Mouse (Mus musculus): ENCODE results near the gene Bok. TPM values are rescaled to one million over a fixed set of nuclear protein-coding genes. Genes with fewer than 3 reads are reported as not detected.
"Not testable (repeated sequence)": the region's sequence is repeated elsewhere in the genome, so short reads cannot be mapped to it uniquely, and the experiment has no call there.

Bok gene
- polyA plus RNA-seq, 1 experiment from 2014 or later: 68.1 TPM

- H3K9ac ChIP-seq (ENCODE audit: low read length); H3K4me1 ChIP-seq (replicated peaks; ENCODE audit: control insufficient read depth, insufficient read depth, low read length); H3K27ac ChIP-seq (ENCODE audit: low read length); H3K36me3 ChIP-seq (ENCODE audit: control insufficient read depth, insufficient read depth, low read length); H3K4me3 ChIP-seq (ENCODE audit: low read length); ATAC-seq (ENCODE audit: low read depth); H3K27me3 ChIP-seq (ENCODE audit: control insufficient read depth, insufficient read depth, low read depth, low read length); H3K4me2 ChIP-seq (ENCODE audit: low read depth, low read length); H3K9me3 ChIP-seq (ENCODE audit: control insufficient read depth, low read length): not testable (repeated sequence)
Observed at GRCm38 (mm10) chr1:93658559-93658958, 26.9 kb upstream of the Bok start, which contains the start of gene Stk25. Gene Stk25, minus strand, starts transcription at chr1:93658659.

- Histone ChIP-seq H3K4me2 (ENCODE audit: low read depth, low read length) (peak overlapping the region; percentile 84; the same call in 1 of the 2 replicates), H3K9ac (ENCODE audit: low read length) (peak overlapping the region; percentile 70; the same call in 1 of the 2 replicates)
Observed at GRCm38 (mm10) chr1:93667760-93668400, 17.6 kb upstream of the Bok start.

GRCm38 (mm10) chr1:93668791-93669548 lies 16.5 kb upstream of the Bok start:
- H3K4me3 ChIP-seq (ENCODE audit: low read length): peak overlapping the region; percentile 46
- 5% methylated on average over 17 of the region's 17 CpGs for WGBS
- no peaks in the 10 kb centered on the region for H3K9me3 ChIP-seq (ENCODE audit: control insufficient read depth, low read length)
- H3K27ac ChIP-seq (ENCODE audit: low read length): peak overlapping the region; percentile 77
- peak; percentile 93 for ATAC-seq (ENCODE audit: low read depth)
- H3K4me1 ChIP-seq (replicated peaks; ENCODE audit: control insufficient read depth, insufficient read depth, low read length): peaks cover 12% of the 10 kb centered on the region
- H3K36me3 ChIP-seq (ENCODE audit: control insufficient read depth, insufficient read depth, low read length): no peaks in the 10 kb centered on the region
- H3K4me2 ChIP-seq (ENCODE audit: low read depth, low read length): peak overlapping the region; percentile 84
- no peaks in the 10 kb centered on the region for H3K27me3 ChIP-seq (ENCODE audit: control insufficient read depth, insufficient read depth, low read depth, low read length)
- peak overlapping the region; percentile 70 for H3K9ac ChIP-seq (ENCODE audit: low read length)

More at GRCm38 (mm10) chr1:93667760-93668400, 17.6 kb upstream of the Bok start:
- ATAC-seq (ENCODE audit: low read depth): peak; percentile 37; the same call in 1 of the 2 replicates
- Histone ChIP-seq H3K4me1 (replicated peaks; ENCODE audit: control insufficient read depth, insufficient read depth, low read length) (peaks cover 12% of the 10 kb centered on the region), H3K27me3 (ENCODE audit: control insufficient read depth, insufficient read depth, low read depth, low read length) (no peaks in the 10 kb centered on the region), H3K9me3 (ENCODE audit: control insufficient read depth, low read length) (no peaks in the 10 kb centered on the region), H3K36me3 (ENCODE audit: control insufficient read depth, insufficient read depth, low read length) (no peaks in the 10 kb centered on the region), H3K4me3 (ENCODE audit: low read length) (no peak overlapping the region), H3K27ac (ENCODE audit: low read length) (peak overlapping the region; percentile 77)
- 21% methylated on average over 13 of the region's 13 CpGs for WGBS

- Histone ChIP-seq H3K9ac (ENCODE audit: low read length) (no peak overlapping the region), H3K4me3 (ENCODE audit: low read length) (no peak overlapping the region), H3K9me3 (ENCODE audit: control insufficient read depth, low read length) (no peaks in the 10 kb centered on the region), H3K4me2 (ENCODE audit: low read depth, low read length) (no peak overlapping the region), H3K36me3 (ENCODE audit: control insufficient read depth, insufficient read depth, low read length) (no peaks in the 10 kb centered on the region), H3K27ac (ENCODE audit: low read length) (no peak overlapping the region), H3K4me1 (replicated peaks; ENCODE audit: control insufficient read depth, insufficient read depth, low read length) (peaks cover 12% of the 10 kb centered on the region), H3K27me3 (ENCODE audit: control insufficient read depth, insufficient read depth, low read depth, low read length) (no peaks in the 10 kb centered on the region)
- no peak for ATAC-seq (ENCODE audit: low read depth)
Observed at GRCm38 (mm10) chr1:93669941-93670340, 15.5 kb upstream of the Bok start.

GRCm38 (mm10) chr1:93672682-93673081 lies 12.8 kb upstream of the Bok start:
- Histone ChIP-seq H3K4me2 (ENCODE audit: low read depth, low read length) (no peak overlapping the region), H3K4me1 (replicated peaks; ENCODE audit: control insufficient read depth, insufficient read depth, low read length) (peaks cover 12% of the 10 kb centered on the region), H3K27ac (ENCODE audit: low read length) (no peak overlapping the region), H3K4me3 (ENCODE audit: low read length) (no peak overlapping the region), H3K36me3 (ENCODE audit: control insufficient read depth, insufficient read depth, low read length) (no peaks in the 10 kb centered on the region), H3K27me3 (ENCODE audit: control insufficient read depth, insufficient read depth, low read depth, low read length) (no peaks in the 10 kb centered on the region), H3K9ac (ENCODE audit: low read length) (no peak overlapping the region), H3K9me3 (ENCODE audit: control insufficient read depth, low read length) (no peaks in the 10 kb centered on the region)
- 82% methylated on average over 5 of the region's 5 CpGs for WGBS
- ATAC-seq (ENCODE audit: low read depth): no peak

- 33% methylated on average over 2 of the region's 2 CpGs for WGBS
- H3K27ac ChIP-seq (ENCODE audit: low read length): no peak overlapping the region
- peak; percentile 41; the same call in 1 of the 2 replicates for ATAC-seq (ENCODE audit: low read depth)
- H3K4me2 ChIP-seq (ENCODE audit: low read depth, low read length): no peak overlapping the region
- H3K27me3 ChIP-seq (ENCODE audit: control insufficient read depth, insufficient read depth, low read depth, low read length): no peaks in the 10 kb centered on the region
- H3K4me3 ChIP-seq (ENCODE audit: low read length): no peak overlapping the region
- H3K9me3 ChIP-seq (ENCODE audit: control insufficient read depth, low read length): peaks cover 2% of the 10 kb centered on the region; the same call in 1 of the 2 replicates
- peaks cover 3% of the 10 kb centered on the region; the same call in 1 of the 2 replicates for H3K4me1 ChIP-seq (replicated peaks; ENCODE audit: control insufficient read depth, insufficient read depth, low read length)
- no peaks in the 10 kb centered on the region for H3K36me3 ChIP-seq (ENCODE audit: control insufficient read depth, insufficient read depth, low read length)
- H3K9ac ChIP-seq (ENCODE audit: low read length): no peak overlapping the region
Observed at GRCm38 (mm10) chr1:93678386-93678785, 7.1 kb upstream of the Bok start.

GRCm38 (mm10) chr1:93679889-93680568 lies 5.4 kb upstream of the Bok start:
- peaks cover 3% of the 10 kb centered on the region for H3K4me1 ChIP-seq (replicated peaks; ENCODE audit: control insufficient read depth, insufficient read depth, low read length)
- 28% methylated on average over 7 of the region's 7 CpGs for WGBS
- ATAC-seq (ENCODE audit: low read depth): peak; percentile 80
- no peak overlapping the region for H3K4me2 ChIP-seq (ENCODE audit: low read depth, low read length)
- peak overlapping the region; percentile 59 for H3K27ac ChIP-seq (ENCODE audit: low read length)
- H3K9ac ChIP-seq (ENCODE audit: low read length): no peak overlapping the region
- H3K9me3 ChIP-seq (ENCODE audit: control insufficient read depth, low read length): peaks cover 2% of the 10 kb centered on the region; the same call in 1 of the 2 replicates
- no peaks in the 10 kb centered on the region for H3K27me3 ChIP-seq (ENCODE audit: control insufficient read depth, insufficient read depth, low read depth, low read length)
- H3K4me3 ChIP-seq (ENCODE audit: low read length): no peak overlapping the region
- H3K36me3 ChIP-seq (ENCODE audit: control insufficient read depth, insufficient read depth, low read length): no peaks in the 10 kb centered on the region

- H3K9ac ChIP-seq (ENCODE audit: low read length): peak overlapping the region; percentile 82
- H3K36me3 ChIP-seq (ENCODE audit: control insufficient read depth, insufficient read depth, low read length): peaks cover under 1% of the 10 kb centered on the region; the same call in 1 of the 2 replicates
- peak overlapping the region; percentile 79 for H3K4me2 ChIP-seq (ENCODE audit: low read depth, low read length)
- 2% methylated on average over 51 of the region's 51 CpGs for WGBS
- H3K4me3 ChIP-seq (ENCODE audit: low read length): peak overlapping the region; percentile 57
- H3K27ac ChIP-seq (ENCODE audit: low read length): peak overlapping the region; percentile 83
- peaks cover 7% of the 10 kb centered on the region for H3K4me1 ChIP-seq (replicated peaks; ENCODE audit: control insufficient read depth, insufficient read depth, low read length)
- H3K9me3 ChIP-seq (ENCODE audit: control insufficient read depth, low read length): peaks cover 2% of the 10 kb centered on the region; the same call in 1 of the 2 replicates
- H3K27me3 ChIP-seq (ENCODE audit: control insufficient read depth, insufficient read depth, low read depth, low read length): no peaks in the 10 kb centered on the region
- peak; percentile 85 for ATAC-seq (ENCODE audit: low read depth)
Observed at GRCm38 (mm10) chr1:93686245-93686960, 943 bp downstream of the Bok start.

Data from lung, embryonic 16.5 days (tissue).